Comparison of ENCODE assay signal across 8 mouse cellular contexts in genomic region chr7:100942789-100943615, GRCm38 (mm10). TPM values are rescaled to one million over a fixed set of nuclear protein-coding genes. Genes with fewer than 3 reads are reported as not detected.
DNase-seq lines count a peak whose midpoint lies in the region; ATAC-seq and TF ChIP-seq lines count a peak whose summit lies in the region.

No protein-coding gene starts in this region.

- H3K36me3 ChIP-seq in embryonic facial prominence, embryonic 11.5 days (replicated peaks; ENCODE audit: control insufficient read depth, insufficient read depth, low read depth, low read length): no peaks in the 10 kb centered on the region

- H3K4me1 ChIP-seq in embryonic facial prominence, embryonic 11.5 days (ENCODE audit: control insufficient read depth, insufficient read depth, low read length): no peaks in the 10 kb centered on the region

- ATAC-seq in CD4-positive, CD25-positive, alpha-beta regulatory T cell, adult 4 months: no peak
- peak; percentile 73; the same call in 1 of the 2 replicates for ATAC-seq in embryonic facial prominence, embryonic 11.5 days (replicated peaks; ENCODE audit: insufficient number of reproducible peaks, low FRiP score, low TSS enrichment, low read depth)

- peak; percentile 92 for TF ChIP-seq CTCF in layer of hippocampus, adult 2 months (conservative IDR thresholded peaks at IDR 0.05)

- WGBS in embryonic facial prominence, embryonic 11.5 days: 45% methylated on average over 12 of the region's 12 CpGs

- no peak overlapping the region for H3K4me2 ChIP-seq in embryonic facial prominence, embryonic 11.5 days (ENCODE audit: low read depth, low read length)

- H3K9ac ChIP-seq in embryonic facial prominence, embryonic 11.5 days (replicated peaks; ENCODE audit: low read length): no peak overlapping the region

- no peaks in the 10 kb centered on the region for H3K9me3 ChIP-seq in embryonic facial prominence, embryonic 11.5 days (replicated peaks; ENCODE audit: control insufficient read depth, low read length)

- no peak overlapping the region for H3K4me3 ChIP-seq in embryonic facial prominence, embryonic 11.5 days (ENCODE audit: low read depth, low read length)
- peak overlapping the region; percentile 13; the same call in 1 of the 2 replicates for H3K4me3 ChIP-seq in layer of hippocampus, adult 2 months

- H3K27me3 ChIP-seq in embryonic facial prominence, embryonic 11.5 days (ENCODE audit: control insufficient read depth, insufficient read depth, low read length): no peaks in the 10 kb centered on the region

- H3K27ac ChIP-seq in embryonic facial prominence, embryonic 11.5 days (replicated peaks; ENCODE audit: low read depth, low read length): no peak overlapping the region
- peak overlapping the region; percentile 86 for H3K27ac ChIP-seq in layer of hippocampus, adult 2 months

- intact Hi-C loops in heart, postnatal 10 days (cut with DNase I): loop anchor here (1.0 to 5.0 kb wide), 4 partner anchors 22 to 344 kb away; no protein-coding TSS in a partner anchor

- DNase-seq in CD4-positive, CD25-positive, alpha-beta regulatory T cell, adult 2 months (ENCODE audit: low read depth, low spot score): peak; percentile 65
- DNase-seq in adrenal gland, postnatal 14 days: peak; percentile 83
- DNase-seq in embryonic facial prominence, embryonic 11.5 days (ENCODE audit: low spot score): peak; percentile 77
- DNase-seq in heart, postnatal 10 days: peak; percentile 70 to 83
- peak; percentile 73 to 87 for DNase-seq in layer of hippocampus, adult 2 months (ENCODE audit: low spot score in 2 of 2)
- peak; percentile 66 for DNase-seq in lung, postnatal 14 days
- DNase-seq in right cerebral cortex, postnatal 10 days (ENCODE audit: low spot score in 2 of 2): peak; percentile 74 to 80

RNA-seq across cellular contexts. Expression of gene Arhgef17, which starts 11.1 kb away (rescaled TPM):
- not detected for polyA plus RNA-seq in CD4-positive, CD25-positive, alpha-beta regulatory T cell, adult 4 months (2017; shearing (Covaris generic))
- total RNA-seq in adrenal gland, postnatal 14 days (2021): 43.9 and 47.2 TPM in 2 replicates
- polyA plus RNA-seq in embryonic facial prominence, embryonic 11.5 days (2014; fragmentation: Nextera tagmentation; extraction: Ambion mirVana): 8.1 and 10.0 TPM in 2 replicates
- 10 to 100 TPM; 32.9 to 41.2 TPM for total RNA-seq in heart, postnatal 10 days (2021)
- 100 to 1,000 TPM; 163 to 171 TPM for total RNA-seq in layer of hippocampus, adult 2 months (2021)

RNA-seq across cellular contexts. Expression of gene P2ry6, which starts 31.4 kb away (rescaled TPM):
- polyA plus RNA-seq in CD4-positive, CD25-positive, alpha-beta regulatory T cell, adult 4 months (2017; shearing (Covaris generic)): not detected
- 2.4 and 4.8 TPM in 2 replicates for total RNA-seq in adrenal gland, postnatal 14 days (2021)
- 1.8 and 1.9 TPM in 2 replicates for polyA plus RNA-seq in embryonic facial prominence, embryonic 11.5 days (2014; fragmentation: Nextera tagmentation; extraction: Ambion mirVana)
- total RNA-seq in heart, postnatal 10 days (2021): 1 to 10 TPM; 3.7 to 3.9 TPM
- total RNA-seq in layer of hippocampus, adult 2 months (2021): 1 to 10 TPM; 3.0 to 3.6 TPM
